Mouse (Mus musculus) intestine, embryonic 14.5 days (tissue): ENCODE measurements around the gene Dok3. TPM values are rescaled to one million over a fixed set of nuclear protein-coding genes. Genes with fewer than 3 reads are reported as not detected.

Source experiments
- ATAC-seq: fragments of 200-750 bp; cut with Nextera tagmentation; replicated peaks from 2 replicates; pipeline ENCODE4 v1.8.0; 2017; ENCODE audit warnings: low read depth, moderate number of reproducible peaks, moderate TSS enrichment, moderate library complexity; ENCODE audit not compliant: low FRiP score, low TSS enrichment
- DNase-seq: peaks from one replicate; pipeline ENCODE4 v3.0.0-alpha.2; 2018; ENCODE audit warnings: low spot score
- H3K27ac ChIP-seq: fragments of 300-500 bp; sonication (generic); 2 replicates; pipeline ENCODE4 v1.5.1; 2014; ENCODE audit warnings: low read depth, mild to moderate bottlenecking, control low read depth
- H3K27me3 ChIP-seq: fragments of 300-500 bp; sonication (generic); replicated peaks from 2 replicates; pipeline ENCODE4 v1.6.1; 2014; ENCODE audit warnings: low read length, control low read depth; ENCODE audit not compliant: control insufficient read depth, insufficient read depth
- H3K36me3 ChIP-seq: fragments of 300-500 bp; sonication (generic); 2 replicates; pipeline ENCODE4 v1.6.1; 2014; ENCODE audit warnings: low read length, control low read depth; ENCODE audit not compliant: control insufficient read depth, insufficient read depth
- H3K4me1 ChIP-seq: fragments of 300-500 bp; sonication (generic); replicated peaks from 2 replicates; pipeline ENCODE4 v1.6.1; 2014; ENCODE audit warnings: low read length, control low read depth, mixed read lengths; ENCODE audit not compliant: control insufficient read depth, insufficient read depth
- H3K4me2 ChIP-seq: fragments of 300-500 bp; sonication (generic); 2 replicates; pipeline ENCODE4 v1.6.1; 2014; ENCODE audit warnings: low read length
- H3K4me3 ChIP-seq: fragments of 300-500 bp; sonication (generic); 2 replicates; pipeline ENCODE4 v1.5.1; 2014; ENCODE audit warnings: low read depth, low read length, control low read depth, mixed read lengths
- H3K9ac ChIP-seq: fragments of 300-500 bp; sonication (generic); 2 replicates; pipeline ENCODE4 v1.6.1; 2014; ENCODE audit warnings: mild to moderate bottlenecking, low read length
- H3K9me3 ChIP-seq: fragments of 300-500 bp; sonication (generic); 2 replicates; pipeline ENCODE4 v1.6.1; 2016; ENCODE audit warnings: low read length, control low read depth; ENCODE audit not compliant: control insufficient read depth
- WGBS: fragments of 180-500 bp; shearing (Covaris S2); extraction: QIAGEN DNeasy Blood & Tissue Kit; methylation state at CpG from one replicate; pipeline ENCODE4 v1.1.7; 2014; 5-methylcytosine and 5-hydroxymethylcytosine counted together
- polyA plus RNA-seq: library from polyadenylated mRNA; unstranded; fragments of >200 nt; fragmentation: Nextera tagmentation; extraction: Ambion mirVana; gene quantifications from 2 replicates; pipeline ENCODE4 v1.2.1, GENCODE M21; 2014

The Dok3 gene
- polyA plus RNA-seq, 1 experiment from 2014 or later = 1.9 TPM

DNA sequence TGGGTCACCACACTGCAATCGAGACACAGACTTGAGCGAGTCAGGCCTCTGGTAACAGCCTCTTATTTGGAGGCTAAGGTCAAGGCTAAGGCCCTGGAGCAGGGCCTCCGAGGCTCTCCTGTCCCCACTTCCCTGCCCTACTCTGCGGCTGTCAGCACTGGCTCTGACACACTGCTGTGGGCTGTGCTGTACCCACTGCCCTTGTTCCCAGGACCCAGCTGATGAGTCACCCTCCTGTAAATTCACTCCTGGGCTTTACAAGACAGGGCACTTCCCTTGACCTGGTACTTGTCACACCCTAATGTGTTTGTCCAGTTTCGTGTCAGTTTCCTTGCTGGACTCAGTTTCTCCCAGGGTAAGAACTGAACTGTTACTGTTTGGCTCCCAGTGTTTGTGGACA lies 19.3 kb upstream of the Dok3 start:
- no peaks in the 10 kb centered on the region for H3K27me3 ChIP-seq
- H3K9me3 ChIP-seq = no peaks in the 10 kb centered on the region
- peaks cover 92% of the 10 kb centered on the region for H3K36me3 ChIP-seq
- H3K4me3 ChIP-seq = no peak overlapping the region
- H3K4me1 ChIP-seq = no peaks in the 10 kb centered on the region
- WGBS = 89% methylated on average over 5 of the region's 5 CpGs
- H3K9ac ChIP-seq = no peak overlapping the region
- no peak for DNase-seq
- no peak overlapping the region for H3K4me2 ChIP-seq
- no peak overlapping the region for H3K27ac ChIP-seq
- ATAC-seq = no peak

DNA sequence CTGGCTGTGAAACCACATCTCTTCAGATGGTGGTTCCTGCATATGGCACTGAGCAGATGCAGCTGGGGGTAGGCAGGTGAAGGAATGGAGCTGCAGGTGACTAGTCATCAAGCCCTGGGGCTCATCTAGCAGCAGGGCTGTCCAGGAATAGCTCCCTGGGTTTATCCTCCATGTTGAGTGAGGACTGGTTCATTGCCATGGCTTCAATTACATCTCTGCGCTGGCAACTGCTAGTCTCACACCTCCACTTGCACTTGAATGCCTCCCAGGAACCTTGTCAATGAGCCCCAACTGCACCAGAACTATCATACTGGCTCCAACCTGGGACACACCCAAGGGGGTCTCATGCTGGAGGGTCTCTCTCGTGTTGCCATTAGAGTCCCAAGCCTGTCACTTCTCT lies 18.8 kb upstream of the Dok3 start:
- ATAC-seq (no peak), DNase-seq (no peak)
- H3K9me3 ChIP-seq = no peaks in the 10 kb centered on the region
- no peak overlapping the region for H3K27ac ChIP-seq
- peaks cover 92% of the 10 kb centered on the region for H3K36me3 ChIP-seq
- WGBS = 93% methylated on average over 2 of the region's 2 CpGs
- no peaks in the 10 kb centered on the region for H3K27me3 ChIP-seq
- H3K4me3 ChIP-seq = no peak overlapping the region
- no peak overlapping the region for H3K4me2 ChIP-seq
- H3K9ac ChIP-seq = no peak overlapping the region
- H3K4me1 ChIP-seq = no peaks in the 10 kb centered on the region

DNA sequence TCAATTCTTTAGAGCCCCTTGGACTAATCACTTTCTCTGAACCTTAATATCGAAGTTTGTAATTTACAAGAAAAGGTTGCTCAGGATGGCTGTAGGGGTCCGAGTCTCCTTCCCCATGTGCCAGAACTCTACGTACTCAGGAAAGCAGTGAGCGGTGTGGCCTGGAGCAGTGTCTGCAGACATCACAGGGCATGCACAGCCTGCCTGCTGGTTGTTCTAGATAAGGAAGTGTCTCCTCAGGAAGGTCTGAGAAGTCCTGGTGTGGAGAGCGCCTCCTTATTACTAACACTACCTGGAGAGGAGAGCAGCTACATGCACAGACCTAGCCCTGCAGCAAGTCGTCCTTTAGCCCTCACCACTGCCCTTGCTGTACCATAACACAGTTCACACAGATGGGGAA lies 15.7 kb upstream of the Dok3 start:
- Histone ChIP-seq H3K9ac (no peak overlapping the region), H3K4me1 (no peaks in the 10 kb centered on the region), H3K9me3 (no peaks in the 10 kb centered on the region), H3K27me3 (no peaks in the 10 kb centered on the region), H3K4me3 (no peak overlapping the region), H3K4me2 (no peak overlapping the region), H3K36me3 (peaks cover 98% of the 10 kb centered on the region), H3K27ac (no peak overlapping the region)
- 87% methylated on average over 6 of the region's 6 CpGs for WGBS
- DNase-seq (no peak), ATAC-seq (no peak)

DNA sequence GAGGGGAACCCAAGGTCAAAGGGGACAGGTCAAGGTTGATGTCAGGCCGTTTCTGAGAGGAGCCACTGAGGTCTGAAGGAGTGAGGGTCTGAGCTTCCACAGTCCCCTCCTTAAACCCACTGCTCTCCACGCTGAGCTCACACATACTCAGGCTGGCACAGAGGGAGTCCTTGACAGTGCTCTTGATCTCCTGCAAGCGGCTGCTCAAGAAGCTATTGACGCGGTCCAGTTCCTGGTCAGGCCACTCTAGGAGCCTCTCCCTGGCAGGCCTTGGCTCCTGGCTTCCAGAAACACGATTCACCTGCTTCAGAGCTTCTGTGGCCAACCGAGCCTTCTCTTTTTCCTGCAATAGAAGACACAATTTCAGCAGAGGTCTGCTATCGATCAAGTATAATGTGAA lies 14.4 kb upstream of the Dok3 start:
- Histone ChIP-seq H3K9ac (no peak overlapping the region), H3K27ac (no peak overlapping the region), H3K4me3 (no peak overlapping the region), H3K4me1 (no peaks in the 10 kb centered on the region), H3K9me3 (no peaks in the 10 kb centered on the region), H3K27me3 (no peaks in the 10 kb centered on the region), H3K36me3 (peaks cover 98% of the 10 kb centered on the region), H3K4me2 (no peak overlapping the region)
- 93% methylated on average over 8 of the region's 8 CpGs for WGBS
- no peak for DNase-seq
- no peak for ATAC-seq

DNA sequence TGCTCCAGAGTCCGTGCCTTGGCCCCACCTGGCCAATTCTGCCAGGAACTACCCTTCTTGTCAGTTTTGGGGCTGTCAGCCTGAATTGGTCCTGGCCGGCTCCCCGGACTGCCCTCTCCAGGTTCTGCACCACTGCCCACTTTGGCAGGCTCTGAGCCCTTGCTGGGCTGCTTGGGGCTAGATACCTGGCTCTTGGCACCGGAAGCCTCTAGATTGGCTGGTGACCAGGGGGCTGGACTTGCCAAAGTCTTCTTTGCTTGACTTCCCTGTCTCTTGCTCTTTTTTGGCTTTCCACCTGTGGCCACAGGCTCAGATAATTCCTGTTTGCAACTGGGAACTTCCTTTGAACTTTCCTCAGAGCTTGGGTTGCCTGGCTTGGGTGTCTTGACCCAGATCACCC lies 13.8 kb upstream of the Dok3 start:
- Histone ChIP-seq H3K4me3 (no peak overlapping the region), H3K36me3 (peaks cover 98% of the 10 kb centered on the region), H3K9me3 (no peaks in the 10 kb centered on the region), H3K4me2 (no peak overlapping the region), H3K4me1 (no peaks in the 10 kb centered on the region), H3K9ac (no peak overlapping the region), H3K27ac (no peak overlapping the region), H3K27me3 (no peaks in the 10 kb centered on the region)
- no peak for DNase-seq
- WGBS = 97% methylated on average over 4 of the region's 4 CpGs
- no peak for ATAC-seq

DNA sequence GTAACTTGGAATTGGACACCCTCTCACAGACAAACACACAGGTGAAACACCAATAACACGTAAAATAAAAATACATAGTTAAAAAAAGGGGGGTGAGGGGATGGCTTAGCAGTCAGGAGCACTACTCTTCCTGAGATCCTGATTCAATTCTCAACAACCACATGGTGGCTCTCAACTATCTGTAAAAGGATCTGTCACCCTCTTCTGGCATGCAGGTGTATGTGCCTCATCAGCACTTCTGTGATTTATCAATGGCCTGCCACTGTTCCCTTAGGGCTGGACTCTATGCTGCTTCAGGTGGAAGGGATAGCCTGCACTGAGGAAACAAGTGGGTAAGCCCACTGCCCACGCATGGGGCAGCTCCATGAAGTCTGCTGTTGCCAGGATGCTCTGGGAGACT lies 11.8 kb upstream of the Dok3 start:
- Histone ChIP-seq H3K4me1 (no peaks in the 10 kb centered on the region), H3K9ac (no peak overlapping the region), H3K27me3 (no peaks in the 10 kb centered on the region), H3K9me3 (no peaks in the 10 kb centered on the region), H3K4me2 (no peak overlapping the region), H3K36me3 (peaks cover 84% of the 10 kb centered on the region), H3K27ac (no peak overlapping the region), H3K4me3 (no peak overlapping the region)
- 90% methylated on average over 2 of the region's 2 CpGs for WGBS
- no peak for ATAC-seq
- no peak for DNase-seq

DNA sequence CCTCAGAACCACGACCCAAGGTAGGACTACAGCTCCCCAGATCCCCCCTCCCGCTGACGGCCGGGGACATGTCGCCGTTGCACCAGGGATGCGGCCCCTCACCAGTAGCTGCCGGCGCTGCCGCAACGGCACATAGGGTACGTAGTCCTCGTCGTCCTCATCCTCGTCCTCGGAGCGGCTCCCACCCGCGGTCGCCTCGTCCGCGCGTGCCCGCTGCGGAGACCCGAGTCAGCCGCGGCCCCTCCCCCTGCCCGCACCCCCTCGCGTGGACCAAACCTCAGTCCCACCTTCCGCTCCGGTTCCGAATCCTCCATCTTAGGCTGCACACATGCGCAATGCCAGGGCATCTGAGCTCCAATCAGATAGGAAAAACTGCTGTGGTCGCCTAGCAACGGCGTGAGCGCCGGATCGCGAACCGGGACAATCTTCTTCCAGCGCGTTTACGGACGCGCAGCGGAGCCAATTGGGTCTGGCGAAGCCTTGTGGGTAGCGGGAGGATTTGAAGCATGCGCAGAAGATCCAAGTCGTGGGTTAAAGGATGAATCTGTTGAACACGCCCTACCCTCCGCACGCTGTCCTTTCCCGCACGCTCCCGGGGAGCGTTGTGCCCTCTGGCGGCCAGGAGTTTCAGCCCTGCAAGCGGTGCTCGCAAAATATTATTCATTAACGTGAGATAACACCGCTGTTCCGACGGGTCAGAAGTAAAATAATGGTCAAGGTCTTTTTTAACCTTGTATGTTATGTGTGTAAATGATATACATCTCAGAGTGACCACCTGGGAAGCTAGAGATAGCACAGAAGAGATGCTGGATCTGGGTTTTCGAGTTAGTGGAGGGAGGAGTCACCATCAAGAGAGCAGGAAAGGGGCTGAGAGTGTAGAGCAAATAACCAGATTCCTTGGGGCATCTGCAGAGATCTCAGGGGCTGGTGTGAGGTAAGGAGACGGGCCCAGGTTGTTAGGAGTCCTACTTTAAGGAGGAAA lies 7.4 kb upstream of the Dok3 start, which contains the start of gene Ddx41:
Ddx41 (minus strand) TSS at position 465 of the 982 bp plus-strand sequence.
- peak within 1 kb of the TSS; percentile 69 for H3K9ac ChIP-seq
- ATAC-seq (peak; percentile 98), DNase-seq (peak; percentile 99)
- no peaks in the 10 kb centered on the region for H3K27me3 ChIP-seq
- H3K36me3 ChIP-seq = peaks cover 71% of the 10 kb centered on the region
- 0 out of 2 replicates have a peak, but pooled peaks cover 4% of the 10 kb centered on the region for H3K4me1 ChIP-seq
- H3K4me2 ChIP-seq = peak within 1 kb of the TSS; percentile 70
- no peaks in the 10 kb centered on the region for H3K9me3 ChIP-seq
- H3K27ac ChIP-seq = no peak within 1 kb of the TSS; the same call in 1 of the 2 replicates
- H3K4me3 ChIP-seq = peak within 1 kb of the TSS; percentile 83
- WGBS = under 1% methylated on average over 70 of the region's 70 CpGs

DNA sequence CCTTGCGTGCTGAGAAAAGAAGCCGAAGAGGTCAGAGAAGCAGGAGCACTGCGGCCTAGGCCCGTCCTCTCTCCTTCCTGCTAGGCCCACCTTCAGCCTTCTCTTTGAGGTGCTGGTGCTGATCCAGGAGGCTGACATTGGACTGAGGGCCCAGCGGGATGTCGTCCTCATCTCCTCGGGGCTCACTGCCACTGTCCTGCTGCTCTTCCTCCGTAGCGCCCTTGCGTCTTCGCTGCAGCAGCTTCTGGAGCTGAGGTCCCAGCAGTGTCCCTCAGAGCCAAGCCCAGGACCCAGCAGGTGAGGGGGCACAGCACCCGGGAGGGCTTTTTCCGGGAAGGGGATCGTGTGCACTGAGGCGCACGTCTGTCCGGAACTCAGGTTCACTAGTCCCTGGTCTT lies 6.7 kb upstream of the Dok3 start:
- Histone ChIP-seq H3K4me3 (peak overlapping the region; percentile 83), H3K27ac (no peak overlapping the region; the same call in 1 of the 2 replicates), H3K27me3 (no peaks in the 10 kb centered on the region), H3K9ac (peak overlapping the region; percentile 69), H3K4me2 (peak overlapping the region; percentile 70), H3K4me1 (0 out of 2 replicates have a peak, but pooled peaks cover 4% of the 10 kb centered on the region), H3K36me3 (peaks cover 69% of the 10 kb centered on the region), H3K9me3 (no peaks in the 10 kb centered on the region)
- DNase-seq (no peak), ATAC-seq (peak; percentile 22)
- 16% methylated on average over 17 of the region's 17 CpGs for WGBS
